Mouse (Mus musculus) liver, adult 2 months (tissue): ENCODE data around the gene Cdh3. TPM values are rescaled to one million over a fixed set of nuclear protein-coding genes. Genes with fewer than 3 reads are reported as not detected.
A peak's percentile ranks its signal among the peaks of the same experiment; 100 is the strongest.

Source experiments
- DNase-seq: peaks from one replicate; pipeline ENCODE4 v3.0.0-alpha.2; 2011; ENCODE audit warnings: low read depth, low spot score; ENCODE audit errors: extremely low read depth
- H3K27ac ChIP-seq: fragments of 200-500 bp; replicated peaks from 2 replicates; pipeline ENCODE4 v1.5.1; 2012; ENCODE audit warnings: low read depth, mild to moderate bottlenecking, control low read depth, inconsistent platforms, low read length; ENCODE audit not compliant: insufficient read depth
- H3K27me3 ChIP-seq: fragments of 200-500 bp; 2 replicates; pipeline ENCODE4 v1.6.1; 2012; ENCODE audit warnings: mild to moderate bottlenecking, moderate library complexity, low read length, inconsistent platforms; ENCODE audit not compliant: control insufficient read depth, insufficient read depth
- H3K36me3 ChIP-seq: fragments of 200-500 bp; 2 replicates; pipeline ENCODE4 v1.6.1; 2012; ENCODE audit warnings: low read length, inconsistent platforms; ENCODE audit not compliant: control insufficient read depth, insufficient read depth
- H3K4me1 ChIP-seq: fragments of 200-500 bp; 2 replicates; pipeline ENCODE4 v1.6.1; 2011; ENCODE audit warnings: low read length; ENCODE audit not compliant: control insufficient read depth, insufficient read depth
- H3K4me3 ChIP-seq: fragments of 200-500 bp; 2 replicates; pipeline ENCODE4 v1.5.1; 2011; ENCODE audit warnings: low read depth, mild to moderate bottlenecking, control low read depth, low read length, moderate library complexity; ENCODE audit not compliant: insufficient read depth
- H3K79me2 ChIP-seq: fragments of 200-500 bp; 2 replicates; pipeline ENCODE4 v1.6.1; 2012; ENCODE audit warnings: inconsistent platforms, mild to moderate bottlenecking, low read length, moderate library complexity; ENCODE audit not compliant: control insufficient read depth, insufficient read depth
- H3K9ac ChIP-seq: fragments of 200-500 bp; 2 replicates; pipeline ENCODE4 v1.6.1; 2012; ENCODE audit warnings: low read depth, mild to moderate bottlenecking, control low read depth, inconsistent platforms, low read length
- CTCF ChIP-seq: fragments of 200-500 bp; IDR thresholded peaks from 2 replicates; pipeline ENCODE4 v1.5.1; 2011; ENCODE audit warnings: low read depth, low read length, control low read depth
- POLR2A ChIP-seq: fragments of 200-500 bp; IDR thresholded peaks from 2 replicates; pipeline ENCODE4 v1.6.1; 2011; ENCODE audit warnings: low read length, control low read depth; ENCODE audit not compliant: insufficient read depth; ENCODE audit errors: extremely low read depth
- WGBS: fragments of 180-500 bp; shearing (Covaris S2); methylation state at CpG from one replicate; pipeline ENCODE4 v1.1.7; 2018; 5-methylcytosine and 5-hydroxymethylcytosine counted together
- polyA plus RNA-seq: library from polyadenylated mRNA; depleted of rRNA; stranded (reverse); fragments of >200 nt; gene quantifications from 2 replicates; pipeline ENCODE4 v1.2.3, GENCODE M21; 2012
- total RNA-seq: library from RNA; depleted of rRNA; stranded (reverse); fragments of >200 nt; gene quantifications from 2 replicates; pipeline ENCODE4 v1.2.3, GENCODE M21; 2014

The Cdh3 gene
- total and polyA plus RNA-seq, 2 experiments: 0.09 to 0.16 TPM

DNA sequence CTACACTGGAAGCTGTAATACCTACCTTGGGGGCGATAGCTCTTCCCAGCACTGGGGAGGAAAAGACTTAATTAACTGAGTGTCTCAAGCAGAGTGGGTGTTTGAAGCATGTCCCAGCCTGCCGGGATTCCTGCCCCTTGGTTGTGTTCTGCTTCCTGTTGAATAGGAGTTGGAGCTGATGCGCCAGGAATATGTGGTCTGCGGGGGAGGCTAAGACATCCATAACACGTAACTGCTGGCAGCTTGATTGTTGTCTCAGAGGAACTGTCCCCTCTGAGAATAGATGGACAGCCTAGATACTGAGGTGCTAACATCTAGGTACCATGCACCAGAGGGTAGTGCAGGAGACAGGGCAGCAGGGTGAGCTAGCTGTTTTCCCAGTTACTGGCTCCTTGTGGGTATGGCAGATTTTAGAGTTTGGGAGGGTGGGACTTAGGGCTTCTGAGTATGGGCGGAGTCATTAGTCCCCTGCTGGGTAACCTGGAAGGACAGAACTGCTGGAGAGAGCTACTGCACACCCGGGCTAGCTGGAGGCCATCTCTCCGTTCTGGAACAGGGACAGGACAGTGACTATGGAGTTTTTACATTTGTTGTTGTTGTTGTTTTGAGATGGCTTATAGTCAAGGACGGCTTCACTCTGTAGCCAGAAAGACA, 18.0 kb downstream of the Cdh3 start:
- WGBS: 88% methylated on average over 9 of the region's 9 CpGs
- Histone ChIP-seq H3K9ac (no peak overlapping the region), H3K36me3 (no peaks in the 10 kb centered on the region), H3K27me3 (no peaks in the 10 kb centered on the region), H3K4me1 (no peaks in the 10 kb centered on the region), H3K4me3 (no peak overlapping the region), H3K27ac (no peak overlapping the region), H3K79me2 (no peaks in the 10 kb centered on the region)
- DNase-seq: no peak
- TF ChIP-seq CTCF (no peak), POLR2A (no peak)

DNA sequence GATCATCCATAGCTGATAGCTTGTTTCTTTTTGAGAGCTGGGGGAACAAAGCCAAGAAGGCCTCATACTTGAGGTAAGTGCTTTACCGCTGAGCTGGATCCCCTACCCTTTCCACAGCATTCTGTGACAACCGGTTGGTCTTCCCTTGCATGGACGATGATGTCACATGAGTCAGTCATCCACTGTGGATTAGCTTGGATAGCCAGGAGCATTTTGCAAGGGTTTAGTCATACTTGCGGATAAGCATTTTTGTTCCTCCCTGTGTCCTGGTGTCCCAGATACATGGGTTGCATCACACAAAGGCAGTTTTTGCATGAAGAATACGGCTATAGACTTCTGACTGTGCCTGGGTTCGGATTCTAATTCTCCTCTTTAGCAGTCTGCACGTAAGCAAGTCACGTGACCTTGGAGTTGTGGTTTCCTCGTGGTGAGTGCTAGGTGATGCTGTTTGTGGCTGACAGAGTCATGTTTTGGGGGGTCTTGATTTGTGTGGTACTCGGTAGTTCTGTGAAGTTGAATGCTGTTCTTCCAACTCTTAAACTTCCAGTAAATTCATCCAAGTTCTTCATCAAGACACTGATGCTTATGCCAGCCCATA, 19.3 kb downstream of the Cdh3 start:
- TF ChIP-seq CTCF: no peak
- TF ChIP-seq POLR2A: no peak
- Histone ChIP-seq H3K27ac (no peak overlapping the region), H3K79me2 (no peaks in the 10 kb centered on the region), H3K4me3 (no peak overlapping the region), H3K9ac (no peak overlapping the region), H3K36me3 (no peaks in the 10 kb centered on the region), H3K27me3 (no peaks in the 10 kb centered on the region), H3K4me1 (no peaks in the 10 kb centered on the region)
- 92% methylated on average over 10 of the region's 10 CpGs for WGBS
- DNase-seq: no peak

DNA sequence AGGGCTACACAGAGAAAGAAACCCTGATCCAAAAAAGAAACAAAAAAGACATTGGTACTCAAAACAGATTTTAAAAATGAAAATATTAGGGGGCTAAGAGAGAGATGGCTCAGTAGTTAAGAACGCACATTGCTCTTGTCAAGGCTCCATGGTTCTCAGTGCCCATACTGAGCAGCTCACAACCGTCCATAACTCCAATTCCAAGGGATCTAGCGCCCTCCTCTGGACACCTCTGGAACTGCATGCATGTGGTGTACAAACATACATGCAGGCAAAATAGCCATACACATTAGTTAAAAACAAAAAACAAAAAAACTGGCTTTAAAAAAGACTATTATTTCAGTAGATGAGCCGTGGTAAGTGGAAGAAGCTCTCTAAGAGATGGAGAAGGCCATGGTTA, 19.9 kb downstream of the Cdh3 start:
- Histone ChIP-seq H3K27me3 (no peaks in the 10 kb centered on the region), H3K36me3 (no peaks in the 10 kb centered on the region), H3K9ac (no peak overlapping the region), H3K4me1 (no peaks in the 10 kb centered on the region), H3K79me2 (no peaks in the 10 kb centered on the region), H3K27ac (no peak overlapping the region), H3K4me3 (no peak overlapping the region)
- no peak for DNase-seq
- WGBS: 74% methylated on average over 4 of the region's 4 CpGs
- TF ChIP-seq CTCF (peak; percentile 52; the same call in 1 of the 2 replicates), POLR2A (no peak)

DNA sequence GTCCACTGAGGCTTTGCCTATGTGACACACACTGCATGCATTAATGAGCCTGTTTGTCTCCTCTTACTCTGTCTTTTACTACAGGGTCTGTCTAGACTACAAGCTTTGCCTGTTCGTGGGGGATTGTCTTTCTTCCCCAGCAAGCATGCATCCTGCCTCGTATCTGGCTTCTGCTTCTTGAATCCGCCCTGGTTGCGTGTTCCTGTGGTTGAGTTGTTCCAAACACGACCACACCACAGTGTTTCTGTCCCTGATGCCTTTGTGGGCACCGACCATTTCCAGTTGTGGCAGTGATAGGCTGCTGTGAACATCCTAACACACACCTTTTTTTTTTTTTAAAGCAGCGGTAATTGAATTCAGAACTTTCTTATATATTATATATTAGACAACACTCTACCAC, 23.0 kb downstream of the Cdh3 start:
- Histone ChIP-seq H3K4me3 (no peak overlapping the region), H3K36me3 (no peaks in the 10 kb centered on the region), H3K27ac (no peak overlapping the region), H3K4me1 (no peaks in the 10 kb centered on the region), H3K79me2 (no peaks in the 10 kb centered on the region), H3K27me3 (no peaks in the 10 kb centered on the region), H3K9ac (no peak overlapping the region)
- WGBS: 82% methylated on average over 7 of the region's 7 CpGs
- no peak for TF ChIP-seq POLR2A
- TF ChIP-seq CTCF: no peak
- DNase-seq: no peak

DNA sequence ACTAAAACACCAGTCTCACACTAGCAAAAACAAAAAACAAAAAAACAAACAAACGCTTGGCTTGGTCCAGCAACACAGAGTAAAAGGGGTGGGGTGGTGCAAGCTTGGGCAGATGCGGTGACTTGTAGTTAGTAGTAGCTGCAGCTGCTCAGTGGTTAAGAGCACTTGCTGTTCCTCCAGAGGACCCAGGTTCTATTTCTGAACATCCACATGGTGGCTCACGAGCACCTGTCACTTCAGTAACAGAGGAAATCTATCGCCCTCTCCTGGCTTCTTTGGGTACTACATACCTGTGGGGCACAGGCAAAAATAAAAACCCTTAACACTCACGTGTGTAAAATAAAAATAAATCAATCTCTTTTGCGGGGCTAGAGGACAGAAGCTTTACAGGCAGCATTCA, 23.8 kb downstream of the Cdh3 start:
- Histone ChIP-seq H3K27me3 (no peaks in the 10 kb centered on the region), H3K79me2 (no peaks in the 10 kb centered on the region), H3K9ac (no peak overlapping the region), H3K36me3 (no peaks in the 10 kb centered on the region), H3K4me3 (no peak overlapping the region), H3K27ac (no peak overlapping the region), H3K4me1 (no peaks in the 10 kb centered on the region)
- WGBS: 45% methylated on average over 6 of the region's 6 CpGs
- TF ChIP-seq CTCF (peak; percentile 59), POLR2A (no peak)
- DNase-seq: peak; percentile 46

DNA sequence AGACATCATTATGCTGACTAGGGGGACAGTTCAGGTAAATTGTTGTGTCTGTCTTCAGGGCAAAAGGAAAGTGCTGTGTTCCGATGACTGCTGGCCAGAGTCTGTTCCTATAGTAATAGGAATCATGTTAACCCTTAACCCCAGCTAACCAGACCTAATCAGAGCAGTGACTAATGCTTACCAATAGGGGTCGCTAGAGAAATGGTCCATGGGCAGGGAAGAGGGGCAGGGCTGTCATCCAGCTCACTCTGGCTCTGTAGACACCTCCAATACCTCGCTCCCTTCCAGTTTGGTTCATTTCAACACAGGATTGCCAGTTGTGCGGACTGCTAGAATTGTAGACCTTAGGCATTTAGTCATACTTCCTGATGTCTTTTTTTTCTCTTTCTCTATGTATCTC, 24.8 kb downstream of the Cdh3 start:
- TF ChIP-seq POLR2A (no peak), CTCF (peak; percentile 66)
- Histone ChIP-seq H3K4me3 (no peak overlapping the region), H3K4me1 (no peaks in the 10 kb centered on the region), H3K27me3 (no peaks in the 10 kb centered on the region), H3K9ac (no peak overlapping the region), H3K36me3 (no peaks in the 10 kb centered on the region), H3K27ac (no peak overlapping the region), H3K79me2 (no peaks in the 10 kb centered on the region)
- no peak for DNase-seq
- WGBS: 65% methylated on average over 4 of the region's 4 CpGs
